Mouse (Mus musculus) yolk sac, embryonic 10.5 days (tissue): Measurements from ENCODE around the gene Dpy19l3.

ENCODE experiments used
- DNase-seq: peaks from one replicate; pipeline ENCODE4 v3.0.0-alpha.2; 2017; ENCODE audit warnings: low spot score

The Dpy19l3 gene

DNA sequence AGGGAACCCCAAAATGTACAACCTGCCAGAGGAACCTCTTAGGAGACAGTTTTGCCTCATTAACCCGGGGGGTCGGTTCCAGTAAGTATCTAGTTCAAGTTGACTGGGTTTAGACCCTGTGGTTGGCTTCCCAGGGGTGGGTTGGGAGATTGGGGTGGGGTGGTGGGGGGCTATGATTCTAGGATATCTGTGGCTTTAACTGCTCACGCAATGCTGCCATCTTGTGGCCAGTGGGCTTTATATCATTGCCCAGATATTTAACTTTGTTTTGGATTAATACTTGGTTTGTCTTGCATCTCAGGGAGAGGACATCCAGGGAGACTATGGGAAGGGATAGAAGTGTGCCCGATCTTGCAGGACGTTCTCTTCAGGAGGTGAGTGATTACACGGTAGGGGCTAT is 118.0 kb downstream of the Dpy19l3 start:
- DNase-seq = no peak
